Mouse (Mus musculus) heart, postnatal 4 days (tissue): ENCODE data around the gene Zfp949. TPM values are rescaled to one million over a fixed set of nuclear protein-coding genes. Genes with fewer than 3 reads are reported as not detected.

Experiments used
- DNase-seq: peaks from one replicate; pipeline ENCODE4 v3.0.0; 2021
- total RNA-seq, 2 experiments: library from RNA; stranded (reverse); gene quantifications; 2 replicates each; pipeline ENCODE4 v1.2.3; 2021

Gene Zfp949
- 1 to 10 TPM; 4.8 to 5.8 TPM for total RNA-seq

DNA sequence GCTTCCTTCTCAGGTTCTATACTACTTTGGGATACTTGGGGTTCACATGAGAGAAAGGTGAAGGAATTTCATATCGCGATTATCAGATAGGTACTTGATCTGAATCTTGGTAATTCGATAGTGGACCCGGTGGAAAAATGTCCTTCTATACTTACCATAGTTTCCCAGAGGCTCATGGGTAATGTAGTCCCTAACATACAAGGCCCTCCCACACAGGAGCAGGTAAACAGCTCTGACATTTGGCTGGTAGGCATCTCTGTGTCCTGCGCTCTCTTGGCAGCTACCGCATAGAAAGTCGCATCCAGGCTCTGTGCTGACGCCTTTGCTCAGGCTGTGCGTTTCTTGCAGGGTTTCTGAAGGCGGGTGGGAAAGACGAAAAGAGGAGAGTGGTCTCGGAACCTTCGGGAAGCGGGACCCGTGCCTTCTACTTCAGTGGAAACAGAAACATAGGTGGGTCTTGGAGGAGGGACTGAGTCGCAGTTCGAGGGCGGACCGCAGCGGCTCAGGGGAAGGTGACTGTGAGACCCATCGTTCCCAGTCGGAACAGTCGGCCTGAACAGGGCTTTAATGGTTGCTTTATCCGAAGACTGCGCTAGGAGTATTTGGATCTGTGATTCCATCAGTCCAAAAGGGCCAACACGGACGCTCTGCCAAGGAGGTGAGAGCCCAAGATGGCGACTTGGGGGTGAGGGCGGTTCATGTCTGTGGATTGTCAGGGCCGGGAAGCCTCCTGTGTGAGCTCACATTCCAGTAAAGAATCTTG, at the start of gene Zfp949:
Gene Zfp949, plus strand, starts transcription at position 170 of the 763 bp plus-strand sequence.
- peak; percentile 50 for DNase-seq

- DNase-seq = no peak
Measured at GRCm38 (mm10) chr9:88500112-88500511, 47.7 kb upstream of the Zfp949 start.

- DNase-seq = no peak
Measured at GRCm38 (mm10) chr9:88501846-88502245, 46.0 kb upstream of the Zfp949 start.

DNA sequence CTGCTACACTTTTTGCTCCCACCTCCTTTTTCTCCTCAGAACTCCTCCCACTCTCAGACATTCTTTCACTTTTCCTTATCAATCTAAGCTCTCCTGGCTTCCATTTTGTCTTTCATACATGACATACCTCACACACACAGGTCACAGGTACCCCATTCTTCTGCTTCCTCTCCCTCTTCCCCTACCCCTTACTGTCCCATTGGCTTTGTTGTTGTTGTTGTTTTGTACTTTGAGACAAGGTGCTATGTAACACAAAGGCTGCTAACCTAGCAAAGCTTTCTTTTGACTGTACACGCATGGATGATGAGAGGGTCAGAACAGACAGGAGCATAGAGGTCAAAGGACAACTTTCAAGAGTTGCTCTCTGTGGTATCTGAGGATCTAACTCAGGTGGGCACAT, 32.3 kb upstream of the Zfp949 start:
- no peak for DNase-seq

DNA sequence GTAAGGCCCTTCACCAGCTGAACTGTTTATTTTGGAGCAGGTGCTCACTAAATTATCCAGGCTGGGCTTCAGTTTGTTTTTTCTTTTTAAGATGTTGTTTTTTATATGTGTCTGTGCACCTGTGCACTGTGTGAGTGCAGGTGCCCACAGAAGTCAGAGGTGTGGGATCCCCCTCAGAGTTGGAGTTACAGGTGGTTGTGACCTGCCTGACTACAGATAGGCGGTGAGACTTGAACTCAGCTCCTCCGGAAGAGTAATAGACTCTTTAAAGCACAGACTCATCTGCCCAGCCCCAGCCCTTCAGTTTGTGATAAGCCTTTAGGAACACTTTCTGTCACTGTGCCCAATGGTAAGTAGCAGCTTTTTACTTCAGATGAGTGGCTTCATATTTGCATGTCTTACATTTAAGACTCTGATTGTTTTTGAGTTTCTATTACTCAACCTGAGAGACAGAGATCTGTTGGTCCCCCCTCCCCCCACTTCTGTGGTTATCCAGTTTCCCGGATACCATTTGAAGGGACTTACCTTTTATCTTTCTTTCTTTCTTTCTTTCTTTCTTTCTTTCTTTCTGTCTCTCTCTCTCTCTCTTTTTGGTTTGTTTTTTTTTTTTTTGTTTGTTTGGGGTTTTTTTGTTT, 31.3 kb upstream of the Zfp949 start:
- no peak for DNase-seq

- DNase-seq = no peak
Measured at GRCm38 (mm10) chr9:88519390-88520121, 28.3 kb upstream of the Zfp949 start.

DNA sequence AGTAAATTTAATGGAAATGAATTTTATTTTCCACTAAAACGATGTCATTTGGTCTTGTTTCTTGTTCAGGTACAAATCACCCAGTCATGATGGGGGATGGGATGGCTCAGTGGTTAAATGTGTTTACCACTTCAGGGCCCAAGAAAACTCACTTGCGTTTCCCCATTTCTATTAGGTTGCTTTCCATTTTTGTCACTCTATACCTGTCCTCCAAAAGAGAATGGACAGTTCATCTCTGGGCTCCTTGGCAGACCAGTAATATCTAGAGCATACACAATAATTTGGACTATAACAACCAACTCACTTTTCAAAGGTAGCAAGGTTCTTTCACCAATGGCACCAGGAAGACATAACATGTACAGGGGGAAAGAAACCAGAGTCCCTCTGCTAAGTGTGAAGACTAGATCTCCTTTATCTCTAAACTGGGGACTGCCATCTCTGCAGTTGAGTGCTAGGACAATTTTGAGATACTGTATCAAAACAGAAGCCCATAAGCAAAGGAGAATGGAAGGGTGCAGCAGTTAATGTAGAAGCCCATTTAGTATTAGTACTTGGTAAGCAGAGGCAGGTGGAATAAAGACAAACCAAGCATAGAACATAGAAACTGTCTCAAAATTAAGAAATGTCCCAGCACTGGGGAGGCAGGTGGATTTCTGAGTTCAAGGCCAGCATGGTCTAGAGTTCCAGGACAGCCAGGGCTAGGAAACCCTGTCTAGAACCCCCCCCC, 27.5 kb upstream of the Zfp949 start:
- no peak for DNase-seq

DNA sequence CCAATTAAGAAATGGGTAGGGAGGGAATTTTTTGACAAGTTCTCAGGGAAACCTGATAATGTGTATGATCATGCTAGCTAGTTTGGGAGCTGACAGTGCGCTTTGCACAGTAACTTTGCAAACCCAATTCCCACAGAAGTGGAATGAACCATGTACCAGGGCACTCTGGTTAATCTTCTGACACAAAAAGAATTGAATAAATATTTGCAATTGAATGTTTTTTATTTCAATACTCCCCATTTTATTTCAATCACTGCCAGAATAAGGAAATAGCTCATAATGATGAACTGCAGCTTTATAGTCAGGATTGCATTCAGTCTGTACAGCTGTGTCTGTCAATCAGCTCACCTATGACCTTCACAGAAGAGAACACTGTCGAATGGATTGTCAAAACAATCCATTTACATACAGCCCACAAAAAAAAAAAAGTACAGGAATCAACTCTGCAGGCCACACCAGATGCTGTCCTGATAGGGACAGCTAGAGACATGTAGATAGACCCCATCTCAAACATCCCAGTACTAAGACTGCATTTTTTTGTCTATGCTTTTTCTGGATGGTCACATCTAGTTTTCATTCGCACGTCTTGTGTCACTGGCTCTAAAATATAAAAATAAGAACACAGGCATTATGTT, 26.9 kb upstream of the Zfp949 start:
- no peak for DNase-seq

DNA sequence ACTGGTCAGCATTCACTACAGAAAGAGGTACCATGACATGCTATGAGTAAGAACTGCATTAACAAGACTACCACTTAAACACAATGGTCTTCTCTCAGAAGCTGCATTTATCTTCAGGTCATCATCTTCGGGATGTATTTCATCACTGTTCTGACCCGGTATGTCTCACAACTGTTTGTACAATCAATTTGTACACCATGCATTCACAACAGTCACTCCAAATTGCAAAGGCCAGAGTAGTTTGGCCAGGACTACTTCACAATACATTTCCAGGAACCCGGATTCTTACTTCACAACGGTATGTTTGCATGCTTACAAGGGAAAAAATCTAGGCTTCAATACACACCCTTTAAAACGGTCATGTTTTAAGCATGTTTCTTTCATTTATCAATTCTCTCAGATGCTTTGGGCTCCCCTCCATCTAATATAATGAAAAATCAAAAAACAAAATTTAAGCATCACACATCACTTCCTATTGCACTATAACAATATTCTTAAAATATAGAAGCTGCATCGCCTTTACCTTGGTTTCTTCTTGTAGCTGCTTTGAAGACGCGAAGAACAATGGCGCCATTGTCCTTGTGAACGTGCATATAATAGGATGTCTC, 25.8 kb upstream of the Zfp949 start:
- no peak for DNase-seq

DNA sequence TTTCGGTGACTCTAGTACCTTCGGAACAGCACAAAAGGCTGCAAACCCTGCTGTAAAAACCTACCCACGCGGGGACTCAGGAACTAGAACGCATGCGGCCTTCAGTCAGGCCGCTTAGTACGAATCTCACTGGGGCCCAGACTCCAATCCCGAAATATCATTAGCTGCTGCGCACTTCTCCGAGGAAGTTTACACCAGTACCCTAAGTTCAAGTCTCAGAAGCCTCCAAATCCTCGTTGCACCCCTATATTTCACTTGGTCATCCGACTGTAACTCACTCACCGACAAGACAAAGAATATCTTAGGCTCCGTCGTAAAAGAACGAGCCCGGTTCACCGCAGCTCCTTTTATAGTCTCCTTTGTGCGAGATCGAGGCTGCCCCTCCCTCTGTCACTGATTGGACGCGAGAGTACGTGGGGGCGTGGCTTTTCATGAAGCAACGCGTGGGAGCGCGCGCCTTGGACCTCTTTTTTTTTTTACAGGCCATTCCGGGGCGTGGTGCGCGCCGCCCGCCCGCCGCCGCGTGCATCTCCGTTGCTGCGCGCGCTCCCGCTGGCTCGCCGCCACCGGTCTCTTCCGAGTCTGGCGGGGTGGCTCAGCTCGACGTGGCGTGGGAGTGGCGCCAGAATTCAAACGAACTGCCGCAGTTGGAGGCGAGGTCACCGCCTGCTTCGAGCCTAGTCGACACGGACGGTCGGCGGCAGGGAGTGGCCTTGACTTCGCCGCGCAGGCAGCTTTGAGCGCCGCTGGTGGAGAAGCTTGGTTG, 25.1 kb upstream of the Zfp949 start:
- DNase-seq = peak; percentile 98

DNA sequence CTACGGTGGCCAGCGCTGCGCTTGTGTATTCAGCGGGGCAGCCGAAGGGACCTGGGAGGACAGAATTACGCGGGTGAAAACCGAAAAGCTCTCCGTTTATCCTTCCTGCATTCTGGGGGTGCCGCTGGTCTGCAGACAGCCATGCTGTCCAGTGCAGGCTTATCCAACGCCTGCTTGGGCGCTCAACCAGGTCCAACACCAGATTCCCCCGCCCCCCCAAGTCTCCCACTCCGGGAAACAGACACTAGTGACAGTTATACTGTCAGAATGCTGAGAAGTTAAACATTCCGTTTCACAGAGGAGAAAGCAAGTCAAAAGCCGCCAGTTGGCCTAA, 24.5 kb upstream of the Zfp949 start:
- DNase-seq = no peak

GRCm38 (mm10) chr9:88524367-88524766, 23.5 kb upstream of the Zfp949 start:
- DNase-seq = no peak

DNA sequence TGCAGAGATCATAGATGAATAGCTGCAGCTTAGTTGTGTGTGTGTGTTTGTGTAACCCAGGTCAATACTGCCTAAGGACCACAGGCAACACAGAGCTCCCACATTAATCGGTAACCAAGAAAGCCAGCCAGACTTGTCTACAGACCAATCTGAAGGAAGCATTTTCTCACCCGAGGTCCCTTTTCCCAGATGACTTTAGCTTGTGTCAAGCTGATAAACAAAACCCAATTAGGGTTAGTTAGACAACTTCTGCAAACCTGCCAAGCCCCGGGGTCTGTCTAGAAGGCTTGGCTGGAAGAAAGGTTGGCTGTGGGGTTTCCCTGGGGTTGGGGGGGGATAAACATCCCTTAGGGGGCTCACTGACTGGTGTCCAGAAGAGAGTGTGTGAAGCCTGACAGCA, 23.0 kb upstream of the Zfp949 start:
- DNase-seq = no peak

GRCm38 (mm10) chr9:88525341-88525740, 22.5 kb upstream of the Zfp949 start:
- no peak for DNase-seq

DNA sequence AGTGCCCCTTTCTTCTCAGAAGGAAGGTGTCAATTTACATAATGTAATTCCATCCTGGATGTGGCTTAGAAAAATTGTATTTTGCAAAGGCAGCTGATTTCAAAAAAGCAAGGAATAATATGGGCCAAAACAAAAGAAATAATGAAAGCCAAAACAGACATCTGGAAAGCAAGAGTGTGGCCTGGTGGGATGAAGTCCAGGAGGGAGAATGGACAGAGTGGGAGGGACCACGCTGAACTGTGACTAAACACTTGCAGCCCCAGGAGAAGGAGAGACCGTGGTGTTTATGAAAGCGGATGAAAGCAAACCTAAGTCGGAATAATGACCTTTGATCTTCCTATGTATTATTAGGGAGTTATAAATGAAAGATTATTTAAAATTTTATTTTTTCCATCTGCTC, 19.9 kb upstream of the Zfp949 start:
- no peak for DNase-seq

- no peak for DNase-seq
Measured at GRCm38 (mm10) chr9:88528736-88529135, 19.1 kb upstream of the Zfp949 start.

- no peak for DNase-seq
Measured at GRCm38 (mm10) chr9:88529571-88529970, 18.2 kb upstream of the Zfp949 start.

- no peak for DNase-seq
Measured at GRCm38 (mm10) chr9:88529979-88530580, 17.7 kb upstream of the Zfp949 start.

DNA sequence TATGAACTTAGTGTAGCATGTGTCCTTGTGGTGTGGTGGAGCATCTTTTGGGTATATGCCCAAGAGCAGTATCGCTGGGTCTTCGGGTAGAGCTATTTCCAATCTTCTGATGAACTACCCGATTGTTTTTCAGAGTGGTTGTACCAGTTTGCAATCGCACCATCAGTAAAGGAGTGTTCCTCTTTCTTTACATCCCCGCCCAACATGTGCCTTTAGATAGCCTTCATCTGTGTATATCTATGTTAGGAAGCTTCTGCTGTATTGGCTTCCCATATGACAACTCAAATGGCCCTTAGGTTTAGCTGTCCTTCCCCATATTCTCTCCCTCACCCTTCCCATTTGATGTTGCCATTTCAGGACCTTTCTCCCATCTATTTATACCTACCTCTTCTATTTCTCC, 13.7 kb upstream of the Zfp949 start:
- no peak for DNase-seq

GRCm38 (mm10) chr9:88539546-88540224, 8.1 kb upstream of the Zfp949 start:
- no peak for DNase-seq
